Mouse (Mus musculus): Measurements from ENCODE around the gene E2f8.

GRCm38 (mm10) chr7:48928364-48928763 lies 47.0 kb upstream of the E2f8 start:
- TF ChIP-seq CTCF (IDR thresholded peaks at IDR 0.05; ENCODE audit: control insufficient read depth, insufficient read depth, low read length), result peak; percentile 86
- no peak for TF ChIP-seq POLR2A (IDR thresholded peaks at IDR 0.05; ENCODE audit: borderline replicate concordance, control insufficient read depth, low read depth, low read length)

All from bone marrow, adult 2 months (tissue).